Mouse (Mus musculus) brain, embryonic 18.5 days (tissue): Measurements from ENCODE around the gene Syt14.

ENCODE experiments used
- DNase-seq: peaks from one replicate; pipeline ENCODE4 v3.0.0-alpha.2; 2012; ENCODE audit warnings: low read depth, low spot score

Gene Syt14

GRCm38 (mm10) chr1:192864440-192864839 is 171.1 kb downstream of the Syt14 start:
- no peak for DNase-seq

- no peak for DNase-seq
Observed at GRCm38 (mm10) chr1:192861305-192861960, 174.1 kb downstream of the Syt14 start.

GRCm38 (mm10) chr1:192860273-192860672 is 175.3 kb downstream of the Syt14 start:
- DNase-seq, result no peak

GRCm38 (mm10) chr1:192857582-192857981 is 178.0 kb downstream of the Syt14 start:
- DNase-seq, result no peak

- DNase-seq, result no peak
Observed at GRCm38 (mm10) chr1:192856931-192857330, 178.6 kb downstream of the Syt14 start.

- no peak for DNase-seq
Observed at GRCm38 (mm10) chr1:192856411-192856810, 179.2 kb downstream of the Syt14 start.

- no peak for DNase-seq
Observed at GRCm38 (mm10) chr1:192855474-192856230, 179.9 kb downstream of the Syt14 start, which contains the start of gene Sertad4. Sertad4 (minus strand) TSS chr1:192855756.

GRCm38 (mm10) chr1:192854819-192855271 is 180.7 kb downstream of the Syt14 start:
- DNase-seq, result no peak

GRCm38 (mm10) chr1:192853988-192854818 is 181.4 kb downstream of the Syt14 start:
- DNase-seq, result no peak

- no peak for DNase-seq
Observed at GRCm38 (mm10) chr1:192853429-192853828, 182.1 kb downstream of the Syt14 start.

- DNase-seq, result no peak
Observed at GRCm38 (mm10) chr1:192852047-192852446, 183.5 kb downstream of the Syt14 start.

GRCm38 (mm10) chr1:192851640-192852039 is 183.9 kb downstream of the Syt14 start:
- DNase-seq, result no peak

- no peak for DNase-seq
Observed at GRCm38 (mm10) chr1:192851126-192851525, 184.4 kb downstream of the Syt14 start.

GRCm38 (mm10) chr1:192849616-192850015 is 186.0 kb downstream of the Syt14 start:
- DNase-seq, result no peak

- no peak for DNase-seq
Observed at GRCm38 (mm10) chr1:192847254-192847653, 188.3 kb downstream of the Syt14 start.
